Mouse (Mus musculus): ENCODE results near the gene Edil3. TPM values are rescaled to one million over a fixed set of nuclear protein-coding genes. Genes with fewer than 3 reads are reported as not detected.

Gene Edil3
- total RNA-seq (2014; rRNA removed) (85.9 and 99.1 TPM in 2 replicates), polyA plus RNA-seq (2015; fragmentation: Nextera tagmentation; extraction: Ambion mirVana) (48.3 and 49.1 TPM in 2 replicates)

DNA sequence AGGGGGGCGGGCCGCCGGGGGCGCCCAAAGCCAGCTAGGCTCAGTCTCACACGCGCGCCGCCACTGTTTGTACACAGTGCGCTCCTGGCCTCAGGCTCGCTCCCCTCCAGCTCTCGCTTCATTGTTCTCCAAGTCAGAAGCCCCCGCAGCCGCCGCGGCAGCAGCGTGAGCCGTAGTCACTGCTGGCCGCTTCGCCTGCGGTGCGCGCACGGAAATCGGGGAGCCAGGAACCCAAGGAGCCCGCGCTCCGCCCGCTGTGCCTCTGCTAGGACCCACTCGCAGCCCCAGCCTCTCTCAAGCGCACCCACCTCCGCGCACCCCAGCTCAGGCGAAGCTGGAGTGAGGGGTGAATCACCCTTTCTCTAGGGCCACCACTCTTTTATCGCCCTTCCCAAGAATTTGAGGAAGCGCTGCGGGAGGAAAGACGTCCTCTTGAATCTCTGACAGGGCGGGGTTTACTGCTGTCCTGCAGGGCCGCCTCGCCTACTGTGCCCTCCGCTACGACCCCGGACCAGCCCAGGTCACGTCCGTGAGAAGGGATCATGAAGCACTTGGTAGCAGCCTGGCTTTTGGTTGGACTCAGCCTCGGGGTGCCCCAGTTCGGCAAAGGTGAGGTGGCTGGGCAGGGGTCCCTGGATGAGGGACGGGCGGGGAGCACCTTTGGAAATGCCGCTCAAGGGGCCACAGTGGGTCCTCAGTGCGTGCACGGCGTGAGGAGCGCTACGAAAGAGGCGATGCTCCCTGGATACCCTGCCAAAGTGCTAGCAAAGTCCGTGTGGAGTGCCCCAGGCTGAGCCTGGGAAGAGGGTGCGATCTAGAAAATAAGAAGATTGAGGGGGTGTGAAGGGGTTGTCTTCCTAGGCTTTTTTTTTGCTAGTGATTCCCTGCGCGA, at the start of gene Edil3:
Gene Edil3 (plus strand): TSS at position 33 of the 892 bp plus-strand sequence.
- ATAC-seq (ENCODE audit: low FRiP score) = peak; percentile 79
- H3K27ac ChIP-seq (ENCODE audit: low read depth, low read length) = peak within 1 kb of the TSS; percentile 68
- under 1% methylated on average over 53 of the region's 60 CpGs for WGBS

DNA sequence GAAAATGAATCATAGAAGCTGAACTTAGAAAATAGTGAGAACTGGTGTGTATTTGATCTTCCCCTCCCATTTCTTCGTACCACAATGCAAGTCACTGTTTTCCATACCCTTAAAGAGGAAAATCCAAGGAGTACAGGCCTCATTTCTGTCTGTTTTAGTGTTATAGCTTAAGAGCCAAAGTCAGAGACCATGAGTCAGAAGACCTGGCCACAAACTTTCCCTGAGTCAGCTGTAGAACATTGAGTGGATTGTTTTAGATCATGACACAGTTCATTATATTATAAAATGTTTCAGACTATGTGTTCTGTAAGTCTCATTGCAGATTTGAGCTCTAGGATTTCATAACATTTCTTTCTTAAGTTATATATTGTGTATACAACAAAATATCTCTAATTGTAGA, 22.1 kb upstream of the Edil3 start:
- 88% methylated on average over 1 of the region's 1 CpGs for WGBS
- H3K9ac ChIP-seq (replicated peaks; ENCODE audit: low read length, poor library complexity, severe bottlenecking) = no peak overlapping the region

More for the DNA sequence above, at the start of gene Edil3:
- no peaks in the 10 kb centered on the region for H3K36me3 ChIP-seq (ENCODE audit: insufficient read depth, low read length)
- peak within 1 kb of the TSS; percentile 86 for H3K4me3 ChIP-seq (ENCODE audit: low read depth, low read length)
- peak; percentile 79 for DNase-seq (ENCODE audit: low spot score)
- no peak for TF ChIP-seq CTCF (IDR thresholded peaks at IDR 0.05)
- H3K9ac ChIP-seq (replicated peaks; ENCODE audit: low read length, poor library complexity, severe bottlenecking) = peak within 1 kb of the TSS; percentile 75
- H3K9me3 ChIP-seq (ENCODE audit: low read length) = no peaks in the 10 kb centered on the region
- 0 out of 2 replicates have a peak, but pooled peaks cover 3% of the 10 kb centered on the region for H3K4me1 ChIP-seq (ENCODE audit: insufficient read depth, low read length)
- H3K27me3 ChIP-seq (ENCODE audit: insufficient read depth, low read length) = no peaks in the 10 kb centered on the region
- peak within 1 kb of the TSS; percentile 89 for H3K4me2 ChIP-seq (ENCODE audit: low read depth, low read length, poor library complexity, severe bottlenecking)

DNA sequence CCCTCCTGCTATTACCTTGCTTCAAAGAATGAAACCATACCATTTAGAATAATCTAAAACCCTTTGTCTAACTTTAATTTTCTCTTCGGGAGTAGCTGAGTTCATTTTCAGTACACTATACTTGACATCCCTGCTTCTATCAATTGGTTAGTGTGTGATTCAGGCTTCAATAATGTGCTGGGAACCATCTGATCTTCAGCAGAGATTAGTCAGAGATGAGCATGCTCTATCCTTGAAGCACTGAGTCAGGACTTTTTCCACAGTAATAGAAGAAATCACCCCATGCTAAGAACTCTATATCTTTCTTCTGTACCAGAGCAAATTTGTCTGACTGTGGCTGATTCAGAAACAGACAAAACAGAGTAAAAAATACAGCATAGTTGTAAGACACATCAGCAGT, 20.3 kb upstream of the Edil3 start:
- no peak for TF ChIP-seq CTCF (IDR thresholded peaks at IDR 0.05)
- Histone ChIP-seq H3K4me3 (ENCODE audit: low read depth, low read length) (no peak overlapping the region), H3K27ac (ENCODE audit: low read depth, low read length) (no peak overlapping the region), H3K9ac (replicated peaks; ENCODE audit: low read length, poor library complexity, severe bottlenecking) (no peak overlapping the region), H3K36me3 (ENCODE audit: insufficient read depth, low read length) (no peaks in the 10 kb centered on the region), H3K4me2 (ENCODE audit: low read depth, low read length, poor library complexity, severe bottlenecking) (no peak overlapping the region), H3K9me3 (ENCODE audit: low read length) (no peaks in the 10 kb centered on the region), H3K4me1 (ENCODE audit: insufficient read depth, low read length) (no peaks in the 10 kb centered on the region), H3K27me3 (ENCODE audit: insufficient read depth, low read length) (no peaks in the 10 kb centered on the region)
- DNase-seq (ENCODE audit: low spot score) (no peak), ATAC-seq (ENCODE audit: low FRiP score) (no peak)
- 86% methylated on average over 1 of the region's 1 CpGs for WGBS

More for the DNA sequence above, 22.1 kb upstream of the Edil3 start:
- Histone ChIP-seq H3K9me3 (ENCODE audit: low read length) (no peaks in the 10 kb centered on the region), H3K4me2 (ENCODE audit: low read depth, low read length, poor library complexity, severe bottlenecking) (no peak overlapping the region), H3K4me3 (ENCODE audit: low read depth, low read length) (no peak overlapping the region), H3K4me1 (ENCODE audit: insufficient read depth, low read length) (no peaks in the 10 kb centered on the region), H3K27me3 (ENCODE audit: insufficient read depth, low read length) (no peaks in the 10 kb centered on the region), H3K36me3 (ENCODE audit: insufficient read depth, low read length) (no peaks in the 10 kb centered on the region), H3K27ac (ENCODE audit: low read depth, low read length) (no peak overlapping the region)
- no peak for DNase-seq (ENCODE audit: low spot score)
- TF ChIP-seq CTCF (IDR thresholded peaks at IDR 0.05) = no peak
- ATAC-seq (ENCODE audit: low FRiP score) = no peak

DNA sequence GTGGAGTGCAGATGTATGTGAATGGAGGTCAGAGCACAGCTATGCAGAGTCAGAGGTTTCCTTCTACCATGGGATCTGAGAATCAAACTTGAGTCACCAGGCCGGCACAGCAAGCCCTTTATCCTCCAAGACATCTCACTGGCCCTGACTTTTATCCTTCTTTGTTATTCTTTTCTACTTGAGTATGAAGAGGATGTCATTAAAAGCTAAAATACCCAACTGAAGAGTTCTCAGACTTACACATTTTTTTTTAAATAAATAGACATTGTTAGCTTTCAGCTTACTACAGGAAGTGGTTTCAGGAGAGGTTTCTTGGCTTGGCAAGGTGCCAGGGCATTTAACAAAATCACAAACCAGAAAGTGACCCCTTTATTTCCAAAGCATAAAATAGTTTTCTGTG, 15.4 kb upstream of the Edil3 start:
- TF ChIP-seq CTCF (IDR thresholded peaks at IDR 0.05) = no peak
- no peaks in the 10 kb centered on the region for H3K36me3 ChIP-seq (ENCODE audit: insufficient read depth, low read length)
- no peaks in the 10 kb centered on the region for H3K27me3 ChIP-seq (ENCODE audit: insufficient read depth, low read length)
- no peak overlapping the region for H3K4me2 ChIP-seq (ENCODE audit: low read depth, low read length, poor library complexity, severe bottlenecking)
- DNase-seq (ENCODE audit: low spot score) = no peak
- no peak overlapping the region for H3K27ac ChIP-seq (ENCODE audit: low read depth, low read length)
- no peaks in the 10 kb centered on the region for H3K9me3 ChIP-seq (ENCODE audit: low read length)
- no peaks in the 10 kb centered on the region for H3K4me1 ChIP-seq (ENCODE audit: insufficient read depth, low read length)
- no peak overlapping the region for H3K9ac ChIP-seq (replicated peaks; ENCODE audit: low read length, poor library complexity, severe bottlenecking)
- ATAC-seq (ENCODE audit: low FRiP score) = no peak
- 55% methylated on average over 1 of the region's 1 CpGs for WGBS
- H3K4me3 ChIP-seq (ENCODE audit: low read depth, low read length) = no peak overlapping the region

DNA sequence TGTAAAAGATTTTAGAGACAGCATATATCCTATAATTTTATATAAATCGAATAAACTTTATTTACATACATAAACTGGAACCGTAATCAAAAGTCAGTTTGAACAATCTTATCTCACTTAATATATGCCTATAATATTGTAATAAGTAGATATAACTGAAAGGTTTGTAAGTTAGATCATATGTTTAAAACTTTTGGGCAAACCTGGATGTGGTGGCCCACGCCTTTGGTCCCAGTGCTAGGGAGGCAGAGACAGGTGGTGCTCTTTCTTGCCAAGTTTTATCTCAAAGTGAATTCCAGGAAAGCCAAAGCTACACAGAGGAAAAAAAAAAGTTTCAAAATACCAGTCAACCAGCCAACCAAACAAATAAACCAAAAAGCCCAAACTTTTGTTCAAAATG, 15.0 kb upstream of the Edil3 start:
- Histone ChIP-seq H3K4me2 (ENCODE audit: low read depth, low read length, poor library complexity, severe bottlenecking) (no peak overlapping the region), H3K9me3 (ENCODE audit: low read length) (no peaks in the 10 kb centered on the region), H3K4me1 (ENCODE audit: insufficient read depth, low read length) (no peaks in the 10 kb centered on the region), H3K27ac (ENCODE audit: low read depth, low read length) (no peak overlapping the region), H3K9ac (replicated peaks; ENCODE audit: low read length, poor library complexity, severe bottlenecking) (no peak overlapping the region), H3K27me3 (ENCODE audit: insufficient read depth, low read length) (no peaks in the 10 kb centered on the region), H3K36me3 (ENCODE audit: insufficient read depth, low read length) (no peaks in the 10 kb centered on the region), H3K4me3 (ENCODE audit: low read depth, low read length) (no peak overlapping the region)
- no peak for TF ChIP-seq CTCF (IDR thresholded peaks at IDR 0.05)
- 95% methylated on average over 3 of the region's 3 CpGs for WGBS
- DNase-seq (ENCODE audit: low spot score) = no peak
- ATAC-seq (ENCODE audit: low FRiP score) = no peak

DNA sequence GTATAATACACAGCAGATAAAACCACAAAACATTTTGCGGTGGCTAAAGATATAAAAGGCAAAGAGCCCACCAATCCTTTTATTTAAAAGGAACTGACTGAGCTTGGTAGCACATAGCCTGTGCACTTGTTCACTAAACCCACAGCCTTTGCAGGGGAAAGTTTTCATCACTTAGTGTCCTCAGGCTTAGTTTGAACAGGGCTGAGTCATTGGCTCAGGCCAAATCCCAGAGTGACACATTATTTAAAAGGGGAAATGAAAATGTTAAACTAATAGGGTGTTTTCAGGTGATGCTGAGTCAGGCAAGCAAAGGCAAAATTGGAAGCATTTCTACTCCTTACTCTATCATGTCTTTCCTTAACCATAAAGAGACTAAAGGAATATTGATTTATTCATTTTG, 11.2 kb upstream of the Edil3 start:
- H3K36me3 ChIP-seq (ENCODE audit: insufficient read depth, low read length) = no peaks in the 10 kb centered on the region
- no peak overlapping the region for H3K4me3 ChIP-seq (ENCODE audit: low read depth, low read length)
- WGBS = 86% methylated on average over 1 of the region's 1 CpGs
- H3K9me3 ChIP-seq (ENCODE audit: low read length) = no peaks in the 10 kb centered on the region
- H3K4me2 ChIP-seq (ENCODE audit: low read depth, low read length, poor library complexity, severe bottlenecking) = no peak overlapping the region
- no peak overlapping the region for H3K27ac ChIP-seq (ENCODE audit: low read depth, low read length)
- TF ChIP-seq CTCF (IDR thresholded peaks at IDR 0.05) = no peak
- no peak overlapping the region for H3K9ac ChIP-seq (replicated peaks; ENCODE audit: low read length, poor library complexity, severe bottlenecking)
- no peaks in the 10 kb centered on the region for H3K27me3 ChIP-seq (ENCODE audit: insufficient read depth, low read length)
- no peak for DNase-seq (ENCODE audit: low spot score)
- no peak for ATAC-seq (ENCODE audit: low FRiP score)
- H3K4me1 ChIP-seq (ENCODE audit: insufficient read depth, low read length) = no peaks in the 10 kb centered on the region

Data from midbrain, postnatal 0 days (tissue).